Mouse (Mus musculus) bone marrow, adult 2 months (tissue): ENCODE data around the gene Lmntd1.

ENCODE experiments used
- CTCF ChIP-seq: fragments of 200-500 bp; IDR thresholded peaks from 2 replicates; pipeline ENCODE4 v1.5.1; 2011; ENCODE audit warnings: low read length, control low read depth; ENCODE audit not compliant: control insufficient read depth, insufficient read depth
- POLR2A ChIP-seq: fragments of 200-500 bp; IDR thresholded peaks from 2 replicates; pipeline ENCODE4 v1.6.1; 2011; ENCODE audit warnings: low read depth, mild to moderate bottlenecking, control low read depth, low read length, borderline replicate concordance; ENCODE audit not compliant: control insufficient read depth

GRCm38 (mm10) chr6:145417014-145417719 lies 197.0 kb downstream of the Lmntd1 start:
- TF ChIP-seq CTCF (peak; percentile 72), POLR2A (no peak)
